Mouse (Mus musculus) hindbrain, embryonic 13.5 days (tissue): ENCODE measurements around the gene Mfsd6l. TPM values are rescaled to one million over a fixed set of nuclear protein-coding genes. Genes with fewer than 3 reads are reported as not detected.

Experiments used
- ATAC-seq: fragments of 200-750 bp; cut with Nextera tagmentation; 2 replicates; pipeline ENCODE4 v1.8.0; 2017; ENCODE audit warnings: moderate TSS enrichment; ENCODE audit not compliant: low FRiP score
- H3K27ac ChIP-seq: fragments of 300-500 bp; sonication (generic); 2 replicates; pipeline ENCODE4 v1.5.1; 2015; ENCODE audit warnings: inconsistent platforms, mild to moderate bottlenecking, moderate library complexity
- H3K27me3 ChIP-seq: fragments of 300-500 bp; sonication (generic); 2 replicates; pipeline ENCODE4 v1.6.1; 2015; ENCODE audit warnings: mild to moderate bottlenecking, inconsistent platforms
- H3K36me3 ChIP-seq: fragments of 300-500 bp; sonication (generic); 2 replicates; pipeline ENCODE4 v1.6.1; 2015; ENCODE audit warnings: mild to moderate bottlenecking, inconsistent platforms
- H3K4me1 ChIP-seq: fragments of 300-500 bp; sonication (generic); replicated peaks from 2 replicates; pipeline ENCODE4 v1.6.1; 2015; ENCODE audit warnings: inconsistent platforms
- H3K4me2 ChIP-seq: fragments of 300-500 bp; sonication (generic); 2 replicates; pipeline ENCODE4 v1.6.1; 2015; ENCODE audit warnings: inconsistent platforms, mild to moderate bottlenecking, moderate library complexity
- H3K4me3 ChIP-seq: fragments of 300-500 bp; sonication (generic); 2 replicates; pipeline ENCODE4 v1.5.1; 2015; ENCODE audit warnings: mild to moderate bottlenecking, inconsistent platforms
- H3K9ac ChIP-seq: fragments of 300-500 bp; sonication (generic); 2 replicates; pipeline ENCODE4 v1.6.1; 2015; ENCODE audit warnings: mild to moderate bottlenecking, inconsistent platforms
- H3K9me3 ChIP-seq: fragments of 300-500 bp; sonication (generic); 2 replicates; pipeline ENCODE4 v1.6.1; 2016; ENCODE audit warnings: inconsistent platforms
- WGBS: fragments of 180-500 bp; shearing (Covaris S2); methylation state at CpG from one replicate; pipeline ENCODE4 v1.1.7; 2015; 5-methylcytosine and 5-hydroxymethylcytosine counted together
- polyA plus RNA-seq: library from polyadenylated mRNA; unstranded; fragments of >200 nt; fragmentation: Nextera tagmentation; extraction: Ambion mirVana; gene quantifications from 2 replicates; pipeline ENCODE4 v1.2.1, GENCODE M21; 2015

Gene Mfsd6l
- polyA plus RNA-seq, 1 experiment from 2014 or later: not detected

GRCm38 (mm10) chr11:68589055-68589809 lies 33.2 kb downstream of the Mfsd6l start:
- no peak overlapping the region for H3K9ac ChIP-seq
- H3K9me3 ChIP-seq: no peaks in the 10 kb centered on the region
- H3K27ac ChIP-seq: no peak overlapping the region
- WGBS: 67% methylated on average over 8 of the region's 8 CpGs
- peaks cover 4% of the 10 kb centered on the region; the same call in 1 of the 2 replicates for H3K4me1 ChIP-seq
- H3K4me3 ChIP-seq: no peak overlapping the region
- no peak for ATAC-seq
- H3K27me3 ChIP-seq: no peaks in the 10 kb centered on the region
- no peak overlapping the region for H3K4me2 ChIP-seq
- H3K36me3 ChIP-seq: no peaks in the 10 kb centered on the region

- Histone ChIP-seq H3K9me3 (no peaks in the 10 kb centered on the region), H3K27ac (no peak overlapping the region), H3K4me1 (peaks cover 3% of the 10 kb centered on the region; the same call in 1 of the 2 replicates), H3K4me3 (no peak overlapping the region), H3K9ac (no peak overlapping the region), H3K36me3 (no peaks in the 10 kb centered on the region), H3K27me3 (no peaks in the 10 kb centered on the region), H3K4me2 (no peak overlapping the region)
- WGBS: 19% methylated on average over 5 of the region's 5 CpGs
- no peak for ATAC-seq
Observed at GRCm38 (mm10) chr11:68591708-68592107, 35.7 kb downstream of the Mfsd6l start.

- Histone ChIP-seq H3K36me3 (no peaks in the 10 kb centered on the region), H3K4me3 (no peak overlapping the region), H3K4me1 (peaks cover 3% of the 10 kb centered on the region; the same call in 1 of the 2 replicates), H3K27ac (no peak overlapping the region), H3K4me2 (no peak overlapping the region), H3K27me3 (no peaks in the 10 kb centered on the region), H3K9ac (no peak overlapping the region), H3K9me3 (no peaks in the 10 kb centered on the region)
- WGBS: 56% methylated on average over 3 of the region's 3 CpGs
- no peak for ATAC-seq
Observed at GRCm38 (mm10) chr11:68593247-68593646, 37.3 kb downstream of the Mfsd6l start.

- Histone ChIP-seq H3K4me2 (no peak overlapping the region), H3K4me1 (peaks cover 16% of the 10 kb centered on the region), H3K4me3 (no peak overlapping the region), H3K9me3 (no peaks in the 10 kb centered on the region), H3K9ac (no peak overlapping the region), H3K27ac (no peak overlapping the region), H3K27me3 (no peaks in the 10 kb centered on the region), H3K36me3 (no peaks in the 10 kb centered on the region)
- WGBS: 87% methylated on average over 2 of the region's 2 CpGs
- ATAC-seq: no peak
Observed at GRCm38 (mm10) chr11:68597912-68598311, 41.9 kb downstream of the Mfsd6l start.

- Histone ChIP-seq H3K4me2 (no peak overlapping the region), H3K27ac (peak overlapping the region; percentile 30; the same call in 1 of the 2 replicates), H3K27me3 (no peaks in the 10 kb centered on the region), H3K4me3 (no peak overlapping the region), H3K9me3 (no peaks in the 10 kb centered on the region), H3K4me1 (peaks cover 16% of the 10 kb centered on the region), H3K36me3 (no peaks in the 10 kb centered on the region), H3K9ac (no peak overlapping the region)
- WGBS: 54% methylated on average over 6 of the region's 6 CpGs
- no peak for ATAC-seq
Observed at GRCm38 (mm10) chr11:68600551-68601021, 44.6 kb downstream of the Mfsd6l start.

DNA sequence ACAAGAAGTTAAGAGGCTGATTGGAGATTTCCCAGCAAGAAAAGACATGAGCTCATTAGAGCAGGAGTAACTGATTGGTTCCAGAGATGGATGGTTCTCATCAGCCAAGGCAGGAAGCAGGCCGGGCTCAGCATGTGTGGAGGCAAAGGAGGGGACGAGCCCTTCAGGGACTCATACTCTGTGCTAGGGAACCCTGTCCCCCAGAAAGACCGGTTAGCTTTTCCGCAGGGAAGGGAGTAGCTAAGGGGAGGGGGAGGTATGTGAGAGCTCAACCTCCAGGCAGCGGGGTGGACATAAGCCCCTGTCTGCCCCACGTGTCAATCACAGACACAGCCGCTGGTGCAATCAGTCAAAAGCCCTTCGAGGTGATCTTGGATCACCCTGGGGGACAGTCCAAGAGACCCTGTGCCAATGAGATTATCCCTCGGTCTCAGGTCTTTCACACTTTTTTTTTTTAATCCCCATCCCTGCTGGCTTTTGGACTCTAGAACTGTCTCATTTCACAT lies 45.6 kb downstream of the Mfsd6l start:
- no peak for ATAC-seq
- Histone ChIP-seq H3K4me1 (peaks cover 16% of the 10 kb centered on the region), H3K27me3 (no peaks in the 10 kb centered on the region), H3K27ac (peak overlapping the region; percentile 23; the same call in 1 of the 2 replicates), H3K9ac (no peak overlapping the region), H3K4me3 (no peak overlapping the region), H3K4me2 (no peak overlapping the region), H3K36me3 (no peaks in the 10 kb centered on the region), H3K9me3 (no peaks in the 10 kb centered on the region)
- 16% methylated on average over 9 of the region's 9 CpGs for WGBS

DNA sequence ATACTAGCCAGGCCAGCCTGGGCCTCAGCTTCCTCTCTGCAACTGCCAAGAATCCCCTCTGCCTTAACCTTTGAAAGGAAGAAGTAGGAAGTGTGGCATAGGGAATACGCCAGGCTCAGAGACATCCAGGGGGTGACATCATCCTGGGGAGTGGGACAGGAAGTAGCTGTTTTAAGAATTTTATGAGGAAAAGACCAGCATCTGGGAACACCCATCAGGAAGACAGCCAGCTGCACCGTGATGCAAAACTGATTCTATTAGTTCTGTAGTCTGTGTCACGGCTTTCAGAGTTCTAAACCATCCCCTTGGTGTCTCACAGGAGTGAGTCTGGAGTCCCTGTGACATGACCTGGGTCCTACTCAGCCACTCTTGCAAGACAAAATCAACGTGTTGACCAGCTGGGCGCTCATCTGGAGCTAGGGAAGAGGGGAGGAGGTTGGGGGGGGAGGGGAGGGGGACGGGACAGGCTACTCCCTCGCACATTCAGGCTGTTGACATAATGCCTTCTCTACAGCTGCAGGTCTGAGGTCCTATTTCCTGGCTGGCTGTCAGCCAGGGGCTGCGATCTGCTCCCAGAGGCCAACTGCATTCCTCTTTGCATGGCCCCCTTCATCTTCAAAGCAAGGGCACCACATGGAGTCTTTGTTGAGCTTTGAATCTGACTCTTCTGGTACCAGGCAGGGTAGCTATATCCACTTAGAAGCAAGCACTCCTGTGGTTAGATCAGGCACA lies 46.4 kb downstream of the Mfsd6l start:
- WGBS: 14% methylated on average over 8 of the region's 8 CpGs

GRCm38 (mm10) chr11:68607046-68607445 lies 51.1 kb downstream of the Mfsd6l start:
- Histone ChIP-seq H3K4me2 (no peak overlapping the region), H3K4me1 (peaks cover 5% of the 10 kb centered on the region; the same call in 1 of the 2 replicates), H3K9me3 (no peaks in the 10 kb centered on the region), H3K36me3 (no peaks in the 10 kb centered on the region), H3K9ac (no peak overlapping the region), H3K4me3 (no peak overlapping the region), H3K27me3 (no peaks in the 10 kb centered on the region), H3K27ac (no peak overlapping the region)
- whole genome bisulfite sequencing: 91% methylated on average over 2 of the region's 2 CpGs
- ATAC-seq: no peak

More for the DNA sequence above, 46.4 kb downstream of the Mfsd6l start:
- H3K27ac ChIP-seq: peak overlapping the region; percentile 23; the same call in 1 of the 2 replicates
- no peaks in the 10 kb centered on the region for H3K36me3 ChIP-seq
- H3K4me1 ChIP-seq: peaks cover 16% of the 10 kb centered on the region
- no peaks in the 10 kb centered on the region for H3K9me3 ChIP-seq
- no peak overlapping the region for H3K4me3 ChIP-seq
- no peak overlapping the region for H3K9ac ChIP-seq
- no peak for ATAC-seq
- H3K4me2 ChIP-seq: no peak overlapping the region
- H3K27me3 ChIP-seq: no peaks in the 10 kb centered on the region

Other genes with a start within 250 kb of the Mfsd6l start
- gene Ntn1, start 155.4 kb upstream of the Mfsd6l start, polyA plus RNA-seq: 22.3 and 26.4 TPM in 2 replicates
- gene Pik3r5, start 124.1 kb upstream of the Mfsd6l start, polyA plus RNA-seq: 0.62 and 0.97 TPM in 2 replicates
- gene Pik3r6, start 53.2 kb upstream of the Mfsd6l start, polyA plus RNA-seq: 1.6 and 2.7 TPM in 2 replicates
- gene Ccdc42, start 30.8 kb downstream of the Mfsd6l start, polyA plus RNA-seq: 0.27 TPM in 2 replicates
- 93.4 and 98.3 TPM in 2 replicates for gene Myh10, start 135.4 kb downstream of the Mfsd6l start, polyA plus RNA-seq